Mouse (Mus musculus) forebrain, postnatal 0 days (tissue): Measurements from ENCODE around the gene Ticam1. TPM values are rescaled to one million over a fixed set of nuclear protein-coding genes. Genes with fewer than 3 reads are reported as not detected.

Source experiments
- ATAC-seq: fragments of 200-750 bp; cut with Nextera tagmentation; 2 replicates; pipeline ENCODE4 v1.8.0; 2017; ENCODE audit warnings: mild to moderate bottlenecking, moderate library complexity
- DNase-seq: peaks from one replicate; pipeline ENCODE4 v3.0.0-alpha.2; 2015
- H3K27ac ChIP-seq: fragments of 300-500 bp; sonication (generic); 2 replicates; pipeline ENCODE4 v1.5.1; 2014; ENCODE audit warnings: low read depth, mild to moderate bottlenecking, antibody characterized with exemption, low read length, moderate library complexity, mixed read lengths
- H3K27me3 ChIP-seq: fragments of 300-500 bp; sonication (generic); 2 replicates; pipeline ENCODE4 v1.6.1; 2014; ENCODE audit warnings: mild to moderate bottlenecking, low read length, mixed read lengths; ENCODE audit not compliant: insufficient read depth
- H3K36me3 ChIP-seq: fragments of 300-500 bp; sonication (generic); 2 replicates; pipeline ENCODE4 v1.6.1; 2014; ENCODE audit warnings: mild to moderate bottlenecking, moderate library complexity; ENCODE audit not compliant: insufficient read depth
- H3K4me1 ChIP-seq: fragments of 300-500 bp; sonication (generic); 2 replicates; pipeline ENCODE4 v1.6.1; 2014; ENCODE audit warnings: antibody characterized with exemption; ENCODE audit not compliant: insufficient read depth
- H3K4me2 ChIP-seq: fragments of 300-500 bp; sonication (generic); 2 replicates; pipeline ENCODE4 v1.6.1; 2014; ENCODE audit warnings: low read depth, mild to moderate bottlenecking, moderate library complexity
- H3K4me3 ChIP-seq: fragments of 300-500 bp; sonication (generic); 2 replicates; pipeline ENCODE4 v1.5.1; 2014; ENCODE audit warnings: low read depth, low read length, mixed read lengths
- H3K9ac ChIP-seq: fragments of 300-500 bp; sonication (generic); 2 replicates; pipeline ENCODE4 v1.6.1; 2014; ENCODE audit warnings: mild to moderate bottlenecking
- H3K9me3 ChIP-seq: fragments of 300-500 bp; sonication (generic); 2 replicates; pipeline ENCODE4 v1.6.1; 2016; ENCODE audit warnings: low read length
- CTCF ChIP-seq: sonication (generic); IDR thresholded peaks from 2 replicates; pipeline ENCODE4 v1.5.1; 2016; ENCODE audit warnings: antibody characterized with exemption, control low read depth, low read depth
- WGBS: fragments of 180-500 bp; shearing (Covaris S2); extraction: QIAGEN DNeasy Blood & Tissue Kit; methylation state at CpG from one replicate; pipeline ENCODE4 v1.1.7; 2014; 5-methylcytosine and 5-hydroxymethylcytosine counted together
- polyA plus RNA-seq: library from polyadenylated mRNA; unstranded; fragments of >200 nt; fragmentation: Nextera tagmentation; extraction: Ambion mirVana; gene quantifications from 2 replicates; pipeline ENCODE4 v1.2.1, GENCODE M21; 2015
- total RNA-seq: library from RNA; depleted of rRNA; stranded (reverse); fragments of >200 nt; gene quantifications from 2 replicates; pipeline ENCODE4 v1.2.3, GENCODE M21; 2014; rRNA removed

Ticam1 gene
- total RNA-seq = 1.9 and 2.5 TPM in 2 replicates
- polyA plus RNA-seq = 1.2 and 1.5 TPM in 2 replicates

- Histone ChIP-seq H3K27ac (peak within 1 kb of the TSS; percentile 29; the same call in 1 of the 2 replicates), H3K4me2 (peak within 1 kb of the TSS; percentile 74), H3K27me3 (no peaks in the 10 kb centered on the region), H3K36me3 (no peaks in the 10 kb centered on the region), H3K4me3 (peak within 1 kb of the TSS; percentile 46), H3K9me3 (no peaks in the 10 kb centered on the region), H3K9ac (peak within 1 kb of the TSS; percentile 48), H3K4me1 (peaks cover 5% of the 10 kb centered on the region; the same call in 1 of the 2 replicates)
- DNase-seq (peak; percentile 69), ATAC-seq (peak; percentile 79)
- peak; percentile 49 for TF ChIP-seq CTCF
- 5% methylated on average over 20 of the region's 21 CpGs for whole genome bisulfite sequencing
Measured at GRCm38 (mm10) chr17:56276643-56277566, at the start of gene Ticam1. TSS of gene Ticam1 (minus strand) at chr17:56276786.

- peak within 1 kb of the TSS; percentile 74 for H3K4me2 ChIP-seq
- H3K9me3 ChIP-seq = no peaks in the 10 kb centered on the region
- DNase-seq (peak; percentile 100), ATAC-seq (peak; percentile 99)
- TF ChIP-seq CTCF = no peak
- peak within 1 kb of the TSS; percentile 95 for H3K27ac ChIP-seq
- peak within 1 kb of the TSS; percentile 96 for H3K4me3 ChIP-seq
- no peaks in the 10 kb centered on the region for H3K36me3 ChIP-seq
- H3K27me3 ChIP-seq = no peaks in the 10 kb centered on the region
- H3K4me1 ChIP-seq = peaks cover 16% of the 10 kb centered on the region
- H3K9ac ChIP-seq = peak within 1 kb of the TSS; percentile 95
- WGBS = under 1% methylated on average over 57 of the region's 57 CpGs
Measured at GRCm38 (mm10) chr17:56325450-56326152, 49.0 kb upstream of the Ticam1 start, which contains the start of gene Kdm4b. TSS of gene Kdm4b (plus strand) at chr17:56326062.

- Histone ChIP-seq H3K27ac (no peak overlapping the region), H3K4me1 (peaks cover 16% of the 10 kb centered on the region), H3K36me3 (no peaks in the 10 kb centered on the region), H3K27me3 (no peaks in the 10 kb centered on the region), H3K9me3 (no peaks in the 10 kb centered on the region), H3K4me3 (no peak overlapping the region), H3K9ac (no peak overlapping the region), H3K4me2 (no peak overlapping the region)
- DNase-seq = peak; percentile 3
- TF ChIP-seq CTCF = no peak
- 58% methylated on average over 3 of the region's 3 CpGs for WGBS
- no peak for ATAC-seq
Measured at GRCm38 (mm10) chr17:56324419-56324818, 47.8 kb upstream of the Ticam1 start.

- H3K27ac ChIP-seq = no peak overlapping the region
- no peaks in the 10 kb centered on the region for H3K36me3 ChIP-seq
- ATAC-seq (no peak), DNase-seq (no peak)
- no peak overlapping the region for H3K4me3 ChIP-seq
- H3K9ac ChIP-seq = no peak overlapping the region
- 86% methylated on average over 15 of the region's 15 CpGs for WGBS
- TF ChIP-seq CTCF = no peak
- H3K27me3 ChIP-seq = no peaks in the 10 kb centered on the region
- no peaks in the 10 kb centered on the region for H3K9me3 ChIP-seq
- no peak overlapping the region for H3K4me2 ChIP-seq
- no peaks in the 10 kb centered on the region for H3K4me1 ChIP-seq
Measured at GRCm38 (mm10) chr17:56309191-56309945, 32.8 kb upstream of the Ticam1 start.

- ATAC-seq = no peak
- no peak overlapping the region for H3K9ac ChIP-seq
- TF ChIP-seq CTCF = no peak
Measured at GRCm38 (mm10) chr17:56308088-56308487, 31.5 kb upstream of the Ticam1 start.

GRCm38 (mm10) chr17:56305826-56306225, 29.2 kb upstream of the Ticam1 start:
- Histone ChIP-seq H3K27ac (no peak overlapping the region), H3K9me3 (no peaks in the 10 kb centered on the region), H3K4me2 (no peak overlapping the region), H3K4me1 (peaks cover 7% of the 10 kb centered on the region; the same call in 1 of the 2 replicates), H3K36me3 (no peaks in the 10 kb centered on the region), H3K4me3 (no peak overlapping the region), H3K27me3 (no peaks in the 10 kb centered on the region), H3K9ac (no peak overlapping the region)
- peak; percentile 32 for TF ChIP-seq CTCF
- 51% methylated on average over 8 of the region's 8 CpGs for WGBS
- ATAC-seq = no peak
- no peak for DNase-seq

More at GRCm38 (mm10) chr17:56308088-56308487, 31.5 kb upstream of the Ticam1 start:
- no peak overlapping the region for H3K4me2 ChIP-seq
- WGBS = 85% methylated on average over 6 of the region's 6 CpGs
- H3K9me3 ChIP-seq = no peaks in the 10 kb centered on the region
- H3K36me3 ChIP-seq = no peaks in the 10 kb centered on the region
- no peak overlapping the region for H3K27ac ChIP-seq
- H3K4me3 ChIP-seq = no peak overlapping the region
- DNase-seq = no peak
- peaks cover 6% of the 10 kb centered on the region; the same call in 1 of the 2 replicates for H3K4me1 ChIP-seq
- H3K27me3 ChIP-seq = no peaks in the 10 kb centered on the region
